Mouse (Mus musculus) lung, embryonic 14.5 days (tissue): ENCODE measurements around the gene Ttyh1. TPM values are rescaled to one million over a fixed set of nuclear protein-coding genes. Genes with fewer than 3 reads are reported as not detected.

Experiments used
- ATAC-seq: fragments of 200-750 bp; cut with Nextera tagmentation; 2 replicates; pipeline ENCODE4 v1.8.0; 2017; ENCODE audit warnings: mild to moderate bottlenecking, moderate TSS enrichment, moderate library complexity; ENCODE audit not compliant: insufficient read depth
- DNase-seq: peaks from one replicate; pipeline ENCODE4 v3.0.0-alpha.2; 2015
- H3K27ac ChIP-seq: fragments of 300-500 bp; sonication (generic); 2 replicates; pipeline ENCODE4 v1.5.1; 2014; ENCODE audit warnings: low read depth, mild to moderate bottlenecking, moderate library complexity
- H3K27me3 ChIP-seq: fragments of 300-500 bp; sonication (generic); 2 replicates; pipeline ENCODE4 v1.6.1; 2014; ENCODE audit warnings: low read length, control low read depth; ENCODE audit not compliant: insufficient read depth
- H3K36me3 ChIP-seq: fragments of 300-500 bp; sonication (generic); 2 replicates; pipeline ENCODE4 v1.6.1; 2014; ENCODE audit warnings: control low read depth; ENCODE audit not compliant: insufficient read depth
- H3K4me1 ChIP-seq: fragments of 300-500 bp; sonication (generic); 2 replicates; pipeline ENCODE4 v1.6.1; 2014; ENCODE audit warnings: antibody characterized with exemption, control low read depth; ENCODE audit not compliant: insufficient read depth
- H3K4me2 ChIP-seq: fragments of 300-500 bp; sonication (generic); 2 replicates; pipeline ENCODE4 v1.6.1; 2014; ENCODE audit warnings: mild to moderate bottlenecking
- H3K4me3 ChIP-seq: fragments of 300-500 bp; sonication (generic); 2 replicates; pipeline ENCODE4 v1.5.1; 2014; ENCODE audit warnings: low read depth, low read length
- H3K9ac ChIP-seq: fragments of 300-500 bp; sonication (generic); 2 replicates; pipeline ENCODE4 v1.6.1; 2014
- H3K9me3 ChIP-seq: fragments of 300-500 bp; sonication (generic); 2 replicates; pipeline ENCODE4 v1.6.1; 2016; ENCODE audit warnings: low read depth, low read length, control low read depth
- CTCF ChIP-seq: IDR thresholded peaks from 2 replicates; pipeline ENCODE4 v1.5.1; 2016; ENCODE audit warnings: antibody characterized with exemption, low read depth
- WGBS: fragments of 180-500 bp; shearing (Covaris S2); extraction: QIAGEN DNeasy Blood & Tissue Kit; methylation state at CpG from one replicate; pipeline ENCODE4 v1.1.7; 2014; 5-methylcytosine and 5-hydroxymethylcytosine counted together
- polyA plus RNA-seq: library from polyadenylated mRNA; unstranded; fragments of >200 nt; fragmentation: Nextera tagmentation; extraction: Ambion mirVana; gene quantifications from 2 replicates; pipeline ENCODE4 v1.2.1, GENCODE M21; 2014

Ttyh1 gene
- polyA plus RNA-seq, 1 experiment from 2014 or later: 2.6 TPM

DNA sequence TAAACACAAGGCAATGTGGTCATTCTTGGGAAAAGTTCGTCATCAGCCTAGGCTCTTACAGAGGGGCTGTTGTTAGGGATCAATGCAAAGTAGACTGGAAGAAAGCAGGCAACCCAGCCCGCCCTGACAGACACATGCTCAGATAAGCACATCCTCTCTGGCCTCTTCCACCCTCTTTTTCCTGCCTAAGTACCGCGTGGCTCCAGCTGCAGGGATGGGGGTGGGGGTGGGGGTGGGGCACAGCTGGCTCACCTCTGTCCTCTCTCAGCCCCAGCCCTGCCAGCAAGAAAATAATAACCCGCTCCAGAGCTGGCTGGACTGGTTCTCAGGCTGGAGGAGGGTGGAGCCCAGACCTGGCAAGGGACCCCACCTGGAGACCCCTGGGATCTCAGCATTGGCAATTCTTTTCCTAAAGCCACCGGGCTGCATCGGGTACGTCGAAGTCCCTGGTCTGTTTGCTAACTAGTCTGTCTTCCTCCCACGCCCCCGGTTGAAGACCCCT lies 44.4 kb downstream of the Ttyh1 start:
- TF ChIP-seq CTCF: no peak
- Histone ChIP-seq H3K4me1 (no peaks in the 10 kb centered on the region; the same call in 1 of the 2 replicates), H3K27ac (peak overlapping the region; percentile 79), H3K9me3 (no peaks in the 10 kb centered on the region), H3K4me3 (peak overlapping the region; percentile 49), H3K9ac (peak overlapping the region; percentile 54), H3K27me3 (no peaks in the 10 kb centered on the region), H3K36me3 (no peaks in the 10 kb centered on the region), H3K4me2 (peak overlapping the region; percentile 78)
- DNase-seq (peak; percentile 51), ATAC-seq (peak; percentile 60)
- WGBS: under 1% methylated on average over 11 of the region's 11 CpGs

DNA sequence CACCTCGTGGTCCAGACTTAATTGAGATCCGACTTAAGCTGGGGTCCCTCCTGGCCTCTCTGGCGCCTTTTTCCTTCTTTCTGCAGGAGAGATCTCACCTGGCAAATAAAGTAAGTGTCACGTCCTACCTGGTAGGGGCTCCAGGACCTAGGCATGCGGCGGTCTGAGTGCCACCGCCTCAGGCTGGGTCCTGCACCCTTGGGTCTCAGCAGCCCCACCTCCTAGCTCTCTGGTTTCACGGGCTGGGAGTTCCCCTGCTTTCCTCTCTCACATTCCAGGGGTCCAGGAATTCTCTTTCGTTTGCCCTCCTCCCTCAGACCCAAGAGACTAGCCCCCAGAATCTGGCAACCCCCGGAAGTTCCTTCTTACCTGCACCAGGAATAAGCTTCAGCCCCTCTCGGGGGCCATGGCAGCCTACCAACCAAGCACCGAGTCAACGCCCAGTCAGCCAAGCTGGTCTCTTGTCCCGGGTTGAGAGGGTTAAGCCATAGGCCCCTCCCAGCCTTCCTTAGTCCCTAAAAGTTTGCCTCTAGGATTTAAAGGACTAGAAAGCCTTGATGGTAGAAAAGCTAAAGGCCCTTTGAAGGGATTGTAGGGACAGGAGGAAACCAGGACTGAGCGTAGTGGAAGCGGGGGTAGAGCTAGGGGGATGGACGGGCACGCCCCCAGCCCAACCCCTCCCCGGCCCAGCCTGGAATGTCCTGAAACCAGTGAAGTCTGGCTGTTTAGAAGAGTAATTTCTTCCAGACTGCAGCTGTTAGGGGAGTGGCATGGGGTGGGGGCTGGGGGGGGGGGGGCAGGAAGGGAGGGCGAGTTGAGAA lies 45.1 kb downstream of the Ttyh1 start, which contains the start of gene Cdc42ep5:
Cdc42ep5 (minus strand) TSS at position 771 of the 821 bp plus-strand sequence.
- Histone ChIP-seq H3K9me3 (no peaks in the 10 kb centered on the region), H3K4me2 (peak within 1 kb of the TSS; percentile 78), H3K4me3 (peak within 1 kb of the TSS; percentile 49), H3K9ac (peak within 1 kb of the TSS; percentile 54), H3K4me1 (no peaks in the 10 kb centered on the region; the same call in 1 of the 2 replicates), H3K36me3 (no peaks in the 10 kb centered on the region), H3K27ac (peak within 1 kb of the TSS; percentile 79), H3K27me3 (no peaks in the 10 kb centered on the region)
- TF ChIP-seq CTCF: no peak
- DNase-seq (peak; percentile 79), ATAC-seq (peak; percentile 98)
- WGBS: under 1% methylated on average over 19 of the region's 20 CpGs

DNA sequence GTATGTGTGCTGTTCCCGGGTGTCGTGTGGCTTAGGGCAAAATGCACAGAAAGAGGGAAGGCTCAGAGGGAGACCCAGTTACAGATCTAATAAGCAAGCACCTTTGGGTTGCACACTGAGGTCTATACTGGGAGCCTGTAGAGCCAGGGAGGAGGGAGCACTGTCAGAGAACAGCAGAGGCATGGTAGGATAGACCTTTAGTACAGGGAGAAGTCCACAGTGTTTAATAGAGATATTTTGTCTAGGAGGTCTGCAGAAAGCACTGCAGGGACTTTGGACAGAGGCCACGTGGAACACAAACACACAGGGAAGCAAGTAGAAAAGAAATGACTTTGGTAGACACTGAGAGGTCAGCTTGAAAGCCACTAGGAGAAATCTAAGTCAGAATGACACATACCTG lies 46.1 kb downstream of the Ttyh1 start:
- Histone ChIP-seq H3K9me3 (no peaks in the 10 kb centered on the region), H3K36me3 (no peaks in the 10 kb centered on the region), H3K4me2 (peak overlapping the region; percentile 78), H3K27me3 (no peaks in the 10 kb centered on the region), H3K27ac (peak overlapping the region; percentile 79), H3K4me3 (peak overlapping the region; percentile 49), H3K4me1 (no peaks in the 10 kb centered on the region; the same call in 1 of the 2 replicates), H3K9ac (peak overlapping the region; percentile 32; the same call in 1 of the 2 replicates)
- no peak for TF ChIP-seq CTCF
- ATAC-seq: no peak
- no peak for DNase-seq
- 11% methylated on average over 3 of the region's 3 CpGs for WGBS

DNA sequence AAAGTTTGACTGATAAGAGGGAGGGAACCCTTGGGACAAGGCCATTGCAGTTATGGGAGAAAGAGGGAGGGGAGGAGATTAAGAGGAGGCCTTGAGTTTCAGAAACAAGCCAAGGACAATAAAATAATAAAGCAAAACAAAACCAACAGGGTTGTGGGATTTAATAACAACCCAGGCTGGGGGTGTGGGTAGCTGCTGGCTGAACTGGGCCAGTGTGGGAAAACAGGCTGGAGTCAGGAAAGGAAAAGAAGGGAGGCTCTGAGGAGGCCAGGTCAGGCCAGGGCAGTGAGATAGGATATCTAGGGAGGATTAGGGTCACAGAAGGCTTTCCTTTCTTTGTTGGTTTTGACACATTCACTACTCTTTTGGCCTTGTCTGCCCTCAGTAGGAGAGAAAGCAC lies 47.9 kb downstream of the Ttyh1 start:
- H3K4me1 ChIP-seq: no peaks in the 10 kb centered on the region; the same call in 1 of the 2 replicates
- TF ChIP-seq CTCF: no peak
- DNase-seq (no peak), ATAC-seq (no peak)
- no peak overlapping the region for H3K9ac ChIP-seq
- no peak overlapping the region for H3K27ac ChIP-seq
- H3K36me3 ChIP-seq: no peaks in the 10 kb centered on the region
- H3K27me3 ChIP-seq: no peaks in the 10 kb centered on the region
- H3K9me3 ChIP-seq: no peaks in the 10 kb centered on the region
- no peak overlapping the region for H3K4me2 ChIP-seq
- H3K4me3 ChIP-seq: no peak overlapping the region

DNA sequence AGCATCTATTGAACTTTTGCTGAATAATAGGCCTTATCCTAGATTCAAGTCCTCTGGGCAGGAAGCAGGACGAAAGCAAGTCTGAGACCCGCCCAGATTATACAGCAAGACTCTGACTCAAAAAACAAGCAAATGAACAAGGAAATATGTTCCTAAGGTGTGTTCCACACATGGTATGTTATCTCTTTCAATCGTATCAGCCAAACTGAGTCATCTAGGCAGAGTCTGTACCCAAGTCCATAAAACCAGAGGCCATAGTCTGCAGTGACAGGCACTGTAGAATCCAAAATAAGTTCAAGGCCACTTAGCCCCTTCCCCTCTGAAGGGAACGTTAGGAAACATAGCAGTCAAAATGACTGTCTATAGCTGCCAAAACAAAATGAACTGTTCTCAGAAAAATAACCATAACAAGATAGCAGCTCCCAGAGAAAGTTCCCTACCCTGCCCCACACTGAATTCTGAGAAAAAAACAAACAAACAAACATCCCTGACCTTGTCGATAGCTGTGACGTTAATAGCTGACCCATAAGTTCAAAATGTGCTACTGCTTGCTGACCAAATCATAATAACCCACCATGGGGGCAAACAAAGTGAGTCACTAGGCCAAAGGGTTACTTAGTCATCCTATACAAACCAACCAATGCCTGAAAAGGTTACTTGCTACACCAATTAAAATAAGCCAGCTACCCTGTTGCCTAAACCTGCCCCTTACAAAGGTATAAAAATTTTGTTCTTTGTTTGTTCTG lies 51.2 kb downstream of the Ttyh1 start:
- TF ChIP-seq CTCF: no peak
- Histone ChIP-seq H3K36me3 (no peaks in the 10 kb centered on the region), H3K4me3 (no peak overlapping the region), H3K27ac (no peak overlapping the region), H3K9me3 (no peaks in the 10 kb centered on the region), H3K9ac (no peak overlapping the region), H3K4me2 (no peak overlapping the region), H3K4me1 (no peaks in the 10 kb centered on the region), H3K27me3 (no peaks in the 10 kb centered on the region)
- no peak for DNase-seq
- no peak for ATAC-seq
- 67% methylated on average over 6 of the region's 6 CpGs for WGBS

DNA sequence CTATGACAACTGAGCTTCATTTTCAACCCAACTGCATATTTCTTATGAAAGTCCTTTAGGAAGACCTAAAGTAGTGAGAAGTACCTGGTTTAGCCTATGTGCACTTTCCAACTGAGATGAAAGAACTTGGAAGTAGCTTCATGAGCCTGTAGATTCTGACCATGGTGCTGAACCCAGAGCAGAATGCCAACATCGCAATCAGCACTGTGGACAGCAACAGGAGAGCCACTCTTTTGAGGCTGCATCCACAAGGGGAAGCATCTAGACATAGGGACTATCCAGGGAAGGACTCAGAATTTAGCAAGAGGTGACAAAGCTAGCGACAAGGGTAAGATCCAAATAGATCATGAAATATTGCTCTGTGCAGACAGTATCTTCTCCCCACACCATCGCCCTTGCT lies 59.2 kb downstream of the Ttyh1 start:
- ATAC-seq (no peak), DNase-seq (peak; percentile 83)
- 39% methylated on average over 3 of the region's 3 CpGs for WGBS
- Histone ChIP-seq H3K36me3 (no peaks in the 10 kb centered on the region), H3K9ac (no peak overlapping the region), H3K4me2 (no peak overlapping the region), H3K4me1 (no peaks in the 10 kb centered on the region), H3K27ac (no peak overlapping the region), H3K4me3 (no peak overlapping the region), H3K27me3 (no peaks in the 10 kb centered on the region), H3K9me3 (no peaks in the 10 kb centered on the region)
- TF ChIP-seq CTCF: no peak

Other genes with a start within 250 kb of the Ttyh1 start
- 0.41 TPM in 1 of 2 replicates, not detected in the other for gene Gm14548, start 221.3 kb upstream of the Ttyh1 start, polyA plus RNA-seq
- 0.18 and 0.26 TPM in 2 replicates for gene Lilra6, start 203.9 kb upstream of the Ttyh1 start, polyA plus RNA-seq
- gene Lair1, start 56.2 kb upstream of the Ttyh1 start, polyA plus RNA-seq: 0.16 and 0.93 TPM in 2 replicates
- 44.6 and 51.2 TPM in 2 replicates for gene Leng8, start 17.6 kb downstream of the Ttyh1 start, polyA plus RNA-seq
- 2.3 and 2.6 TPM in 2 replicates for gene Leng9, start 31.0 kb downstream of the Ttyh1 start, polyA plus RNA-seq
- gene Cdc42ep5, start 45.5 kb downstream of the Ttyh1 start, polyA plus RNA-seq: 33.3 and 37.5 TPM in 2 replicates
- not detected in 2 replicates for gene Lilra5, start 118.3 kb downstream of the Ttyh1 start, polyA plus RNA-seq
- not detected in 2 replicates for gene Ncr1, start 218.3 kb downstream of the Ttyh1 start, polyA plus RNA-seq